Mouse (Mus musculus) kidney, embryonic 16.5 days (tissue): ENCODE measurements around the gene Fbll1. TPM values are rescaled to one million over a fixed set of nuclear protein-coding genes. Genes with fewer than 3 reads are reported as not detected.
A peak's percentile ranks its signal among the peaks of the same experiment; 100 is the strongest.
"Not testable (repeated sequence)": the region's sequence is repeated elsewhere in the genome, so short reads cannot be mapped to it uniquely, and the experiment has no call there.

Experiments
- ATAC-seq: fragments of 200-750 bp; cut with Nextera tagmentation; 2 replicates; pipeline ENCODE4 v1.8.0; 2017; ENCODE audit warnings: moderate TSS enrichment; ENCODE audit not compliant: low FRiP score, low TSS enrichment
- H3K27ac ChIP-seq: fragments of 300-500 bp; sonication (generic); 2 replicates; pipeline ENCODE4 v1.5.1; 2014; ENCODE audit warnings: low read length
- H3K27me3 ChIP-seq: fragments of 300-500 bp; sonication (generic); 2 replicates; pipeline ENCODE4 v1.6.1; 2014; ENCODE audit warnings: low read length, control low read depth, mixed read lengths; ENCODE audit not compliant: insufficient read depth
- H3K36me3 ChIP-seq: fragments of 300-500 bp; sonication (generic); 2 replicates; pipeline ENCODE4 v1.6.1; 2014; ENCODE audit warnings: low read length, control low read depth, mixed read lengths; ENCODE audit not compliant: insufficient read depth
- H3K4me1 ChIP-seq: fragments of 300-500 bp; sonication (generic); 2 replicates; pipeline ENCODE4 v1.6.1; 2014; ENCODE audit warnings: low read length, control low read depth, mixed read lengths; ENCODE audit not compliant: insufficient read depth
- H3K4me2 ChIP-seq: fragments of 300-500 bp; sonication (generic); replicated peaks from 2 replicates; pipeline ENCODE4 v1.6.1; 2014; ENCODE audit warnings: low read depth, low read length
- H3K4me3 ChIP-seq: fragments of 300-500 bp; sonication (generic); 2 replicates; pipeline ENCODE4 v1.5.1; 2014; ENCODE audit warnings: mild to moderate bottlenecking, low read length
- H3K9ac ChIP-seq: fragments of 300-500 bp; sonication (generic); replicated peaks from 2 replicates; pipeline ENCODE4 v1.6.1; 2014; ENCODE audit warnings: low read length
- H3K9me3 ChIP-seq: fragments of 300-500 bp; sonication (generic); 2 replicates; pipeline ENCODE4 v1.6.1; 2016; ENCODE audit warnings: low read length, control low read depth
- WGBS: fragments of 180-500 bp; shearing (Covaris S2); extraction: QIAGEN DNeasy Blood & Tissue Kit; methylation state at CpG from one replicate; pipeline ENCODE4 v1.1.7; 2014; 5-methylcytosine and 5-hydroxymethylcytosine counted together
- polyA plus RNA-seq: library from polyadenylated mRNA; unstranded; fragments of >200 nt; fragmentation: Nextera tagmentation; extraction: Ambion mirVana; gene quantifications from 2 replicates; pipeline ENCODE4 v1.2.1, GENCODE M21; 2015

Fbll1 gene
- polyA plus RNA-seq, result not detected in 2 replicates

DNA sequence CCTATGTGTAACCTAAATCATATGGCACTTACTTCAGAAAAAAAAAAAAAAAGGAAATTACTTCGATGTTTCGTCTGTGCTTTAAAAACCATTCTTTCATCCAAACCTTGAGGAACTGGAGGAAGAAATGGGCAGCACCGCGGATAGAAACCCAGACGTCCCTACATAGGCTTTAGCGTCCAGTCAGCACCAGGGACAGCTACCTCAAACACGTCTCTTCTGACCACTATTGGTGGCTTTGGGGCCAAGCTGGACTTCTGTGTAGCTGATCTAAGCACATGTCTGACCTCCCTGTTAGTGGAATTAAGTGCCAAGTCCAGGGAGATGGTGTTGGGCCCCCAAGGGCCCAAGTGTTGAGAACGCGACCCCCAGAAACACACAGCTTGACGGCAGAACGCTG is at the start of gene Fbll1:
TSS of gene Fbll1 (minus strand) at position 11 of the 400 bp plus-strand sequence.
- H3K27me3 ChIP-seq, result peaks cover 43% of the 10 kb centered on the region
- ATAC-seq, result no peak
- H3K9ac ChIP-seq, result no peak within 1 kb of the TSS
- peak within 1 kb of the TSS; percentile 36 for H3K4me3 ChIP-seq
- H3K9me3 ChIP-seq, result no peaks in the 10 kb centered on the region
- H3K36me3 ChIP-seq, result no peaks in the 10 kb centered on the region
- H3K4me1 ChIP-seq, result peaks cover 13% of the 10 kb centered on the region; the same call in 1 of the 2 replicates
- H3K4me2 ChIP-seq, result peak within 1 kb of the TSS; percentile 50
- H3K27ac ChIP-seq, result no peak within 1 kb of the TSS
- WGBS, result 15% methylated on average over 11 of the region's 11 CpGs

DNA sequence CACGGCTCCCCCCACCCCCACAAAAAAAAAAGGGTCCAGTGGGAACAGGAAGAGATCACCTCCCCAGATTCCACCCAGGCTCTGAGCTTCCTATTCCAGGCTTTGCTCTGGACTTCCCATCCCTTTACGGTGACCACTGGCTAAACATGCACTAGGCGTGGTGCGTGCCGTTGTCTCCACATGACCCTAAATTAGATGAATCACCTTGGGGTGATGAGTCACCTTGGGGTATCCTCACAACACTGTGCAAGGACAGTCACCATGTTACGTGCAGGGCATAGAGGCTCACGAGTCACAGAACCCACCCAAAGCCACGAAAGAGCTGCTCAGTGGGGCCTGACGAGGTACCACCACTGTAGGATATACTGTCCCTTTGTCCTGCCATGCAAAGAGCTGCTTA is 45.6 kb upstream of the Fbll1 start:
- no peaks in the 10 kb centered on the region for H3K27me3 ChIP-seq
- no peak overlapping the region for H3K9ac ChIP-seq
- H3K4me3 ChIP-seq, result no peak overlapping the region
- H3K36me3 ChIP-seq, result peaks cover 8% of the 10 kb centered on the region; the same call in 1 of the 2 replicates
- H3K4me2 ChIP-seq, result no peak overlapping the region
- H3K4me1 ChIP-seq, result no peaks in the 10 kb centered on the region
- WGBS, result 82% methylated on average over 9 of the region's 9 CpGs
- no peak overlapping the region for H3K27ac ChIP-seq
- H3K9me3 ChIP-seq, result no peaks in the 10 kb centered on the region
- ATAC-seq, result no peak

DNA sequence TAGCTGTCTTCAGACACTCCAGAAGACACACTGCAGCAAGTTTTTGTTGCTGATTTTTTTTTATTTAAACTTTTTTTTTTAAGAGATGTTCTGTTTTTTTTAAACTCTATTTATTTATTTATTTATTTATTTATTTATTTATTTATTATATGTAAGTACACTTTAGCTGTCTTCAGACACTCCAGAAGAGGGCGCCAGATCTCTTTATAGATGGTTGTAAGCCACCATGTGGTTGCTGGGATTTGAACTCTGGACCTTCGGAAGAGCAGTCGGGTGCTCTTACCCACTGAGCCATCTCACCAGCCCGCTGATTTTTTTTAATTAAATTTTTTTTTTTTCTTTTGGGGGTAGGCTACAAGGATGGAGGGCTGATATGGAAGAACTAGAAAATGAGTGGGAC is 43.9 kb upstream of the Fbll1 start:
- H3K27me3 ChIP-seq, H3K4me1 ChIP-seq, H3K4me3 ChIP-seq, H3K9me3 ChIP-seq, ATAC-seq, H3K27ac ChIP-seq, H3K9ac ChIP-seq, H3K36me3 ChIP-seq, H3K4me2 ChIP-seq: not testable (repeated sequence)
- 84% methylated on average over 4 of the region's 4 CpGs for WGBS

DNA sequence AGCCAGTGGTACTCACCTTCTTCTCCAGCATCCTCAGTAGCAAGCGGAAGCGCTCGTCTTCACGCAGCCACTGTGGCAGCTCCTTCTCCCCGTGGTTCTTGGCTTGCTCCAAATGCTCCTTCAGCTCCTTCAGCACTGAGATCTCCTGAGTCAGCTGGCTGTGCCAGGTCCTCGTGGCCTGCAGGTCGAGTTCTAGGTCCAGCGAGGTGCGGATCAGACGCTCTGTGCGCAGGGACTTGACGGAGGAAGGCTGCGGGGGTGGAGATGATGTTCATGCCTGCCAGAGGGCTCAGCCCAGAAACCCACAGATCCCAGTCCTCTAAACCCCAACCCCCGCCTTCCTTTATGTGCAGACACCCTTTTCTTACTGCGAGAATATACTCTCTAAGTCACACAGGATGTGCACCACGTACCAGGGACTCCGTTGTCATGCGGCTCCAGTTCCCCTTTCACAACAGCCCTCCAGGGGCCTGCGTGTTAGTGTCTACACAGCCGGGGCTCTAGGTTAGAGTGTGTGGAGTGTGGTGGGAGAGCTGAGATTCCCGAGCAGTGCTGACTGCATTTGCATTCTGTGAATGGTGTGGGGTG is 43.1 kb upstream of the Fbll1 start:
- Histone ChIP-seq H3K9ac (no peak overlapping the region), H3K4me2 (no peak overlapping the region), H3K4me3 (no peak overlapping the region), H3K4me1 (peaks cover 5% of the 10 kb centered on the region; the same call in 1 of the 2 replicates), H3K36me3 (peaks cover 8% of the 10 kb centered on the region; the same call in 1 of the 2 replicates), H3K27me3 (no peaks in the 10 kb centered on the region), H3K27ac (no peak overlapping the region), H3K9me3 (no peaks in the 10 kb centered on the region)
- ATAC-seq, result no peak
- 85% methylated on average over 21 of the region's 21 CpGs for WGBS

DNA sequence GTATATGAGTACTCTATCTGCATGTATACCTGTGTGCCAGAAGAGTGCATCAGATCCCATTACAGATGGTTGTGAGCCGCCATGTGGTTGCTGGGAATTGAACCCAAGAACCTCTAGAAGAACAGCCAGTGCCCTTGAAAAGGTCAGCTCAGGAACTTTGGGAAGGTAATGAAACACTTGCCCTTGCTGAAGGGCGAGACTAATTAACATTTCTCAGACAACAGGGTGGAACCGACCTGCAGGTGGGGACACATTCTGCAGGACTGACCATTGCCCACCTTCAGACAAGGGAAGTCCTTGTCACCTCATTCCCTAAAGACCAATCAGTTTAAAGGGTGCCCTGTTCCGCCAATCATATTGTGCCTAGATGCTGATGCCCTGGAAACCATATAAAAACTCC is 42.1 kb upstream of the Fbll1 start:
- H3K36me3 ChIP-seq, H3K4me2 ChIP-seq, H3K9ac ChIP-seq, ATAC-seq, H3K27me3 ChIP-seq, H3K27ac ChIP-seq, H3K9me3 ChIP-seq, H3K4me3 ChIP-seq, H3K4me1 ChIP-seq: not testable (repeated sequence)
- 91% methylated on average over 4 of the region's 4 CpGs for WGBS

DNA sequence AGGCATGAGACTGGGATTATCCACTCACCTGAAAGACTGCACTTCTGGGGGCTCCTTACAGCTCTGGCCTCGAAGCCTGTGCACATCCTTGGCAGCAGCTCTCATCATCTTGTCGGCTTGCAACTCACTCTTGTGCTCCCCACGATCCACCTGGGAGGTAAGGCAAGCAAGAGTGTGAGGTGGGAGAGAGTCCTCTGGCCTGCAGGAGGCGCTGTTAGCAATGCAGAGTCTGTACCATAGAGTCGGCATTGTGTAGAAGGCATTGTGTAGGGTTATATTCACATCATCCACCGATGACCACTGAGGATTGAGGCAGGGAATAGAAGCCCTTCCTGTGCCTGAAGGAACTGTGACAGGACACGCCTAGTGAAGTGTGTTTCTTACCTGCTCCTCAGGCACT is 41.6 kb upstream of the Fbll1 start:
- Histone ChIP-seq H3K27ac (no peak overlapping the region), H3K4me1 (peaks cover 5% of the 10 kb centered on the region; the same call in 1 of the 2 replicates), H3K9ac (no peak overlapping the region), H3K9me3 (no peaks in the 10 kb centered on the region), H3K36me3 (peaks cover 6% of the 10 kb centered on the region; the same call in 1 of the 2 replicates), H3K27me3 (no peaks in the 10 kb centered on the region), H3K4me2 (no peak overlapping the region), H3K4me3 (no peak overlapping the region)
- WGBS, result 83% methylated on average over 7 of the region's 7 CpGs
- no peak for ATAC-seq

DNA sequence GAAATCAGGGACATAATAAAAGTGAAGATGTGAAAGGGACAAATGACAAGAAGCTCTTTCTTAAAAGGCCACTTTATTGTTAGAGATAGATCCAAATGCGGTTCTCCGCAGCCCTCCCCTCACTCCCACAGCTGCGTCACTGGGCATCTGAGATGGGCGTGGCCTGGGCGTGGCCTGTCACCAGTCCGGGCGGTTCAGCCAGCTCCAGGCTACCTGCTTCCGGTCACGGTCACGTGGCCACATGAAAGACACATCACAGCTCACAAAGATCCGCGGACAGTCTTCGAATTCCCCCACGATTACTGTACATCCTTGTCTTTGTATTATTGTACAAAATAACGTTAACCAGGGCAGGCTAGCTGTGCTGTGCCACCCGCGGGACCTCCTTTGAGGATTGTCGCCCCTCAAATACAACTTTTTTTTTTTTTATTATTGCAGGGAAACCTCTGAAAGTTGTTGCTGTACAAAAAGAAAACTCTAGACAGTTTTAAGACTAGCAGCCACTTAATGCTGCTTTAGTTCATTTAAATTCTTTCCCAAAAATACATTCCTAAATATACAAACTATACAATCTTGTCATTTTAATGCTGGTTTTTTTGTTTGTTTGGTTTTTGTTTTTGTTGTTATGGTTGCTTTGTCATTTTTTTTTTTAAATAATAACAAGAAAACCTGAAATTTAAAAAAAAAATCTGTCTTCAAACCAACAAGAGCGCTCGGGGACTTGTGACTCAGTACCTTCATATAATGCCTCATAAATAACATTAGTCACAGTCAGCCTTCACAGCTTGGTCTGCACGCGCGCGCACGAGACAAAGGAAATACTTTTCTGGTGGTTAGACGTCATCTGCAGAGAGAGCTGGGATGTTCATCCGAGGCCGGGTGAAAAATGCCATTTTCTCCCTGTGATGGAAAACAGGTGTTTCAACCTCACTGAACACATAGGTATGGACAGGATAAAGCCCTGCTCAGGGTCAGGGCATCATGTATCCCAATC is 40.0 kb upstream of the Fbll1 start:
- H3K36me3 ChIP-seq, result peaks cover 5% of the 10 kb centered on the region; the same call in 1 of the 2 replicates
- 16% methylated on average over 28 of the region's 28 CpGs for WGBS
- H3K9me3 ChIP-seq, result no peaks in the 10 kb centered on the region
- H3K27me3 ChIP-seq, result no peaks in the 10 kb centered on the region
- H3K9ac ChIP-seq, result peak overlapping the region; percentile 68
- peaks cover 6% of the 10 kb centered on the region for H3K4me1 ChIP-seq
- H3K27ac ChIP-seq, result 0 out of 2 replicates have a peak overlapping the region, but pooled peaks have one; percentile 25
- peak overlapping the region; percentile 45 for H3K4me3 ChIP-seq
- ATAC-seq, result peak; percentile 88
- H3K4me2 ChIP-seq, result peak overlapping the region; percentile 66

DNA sequence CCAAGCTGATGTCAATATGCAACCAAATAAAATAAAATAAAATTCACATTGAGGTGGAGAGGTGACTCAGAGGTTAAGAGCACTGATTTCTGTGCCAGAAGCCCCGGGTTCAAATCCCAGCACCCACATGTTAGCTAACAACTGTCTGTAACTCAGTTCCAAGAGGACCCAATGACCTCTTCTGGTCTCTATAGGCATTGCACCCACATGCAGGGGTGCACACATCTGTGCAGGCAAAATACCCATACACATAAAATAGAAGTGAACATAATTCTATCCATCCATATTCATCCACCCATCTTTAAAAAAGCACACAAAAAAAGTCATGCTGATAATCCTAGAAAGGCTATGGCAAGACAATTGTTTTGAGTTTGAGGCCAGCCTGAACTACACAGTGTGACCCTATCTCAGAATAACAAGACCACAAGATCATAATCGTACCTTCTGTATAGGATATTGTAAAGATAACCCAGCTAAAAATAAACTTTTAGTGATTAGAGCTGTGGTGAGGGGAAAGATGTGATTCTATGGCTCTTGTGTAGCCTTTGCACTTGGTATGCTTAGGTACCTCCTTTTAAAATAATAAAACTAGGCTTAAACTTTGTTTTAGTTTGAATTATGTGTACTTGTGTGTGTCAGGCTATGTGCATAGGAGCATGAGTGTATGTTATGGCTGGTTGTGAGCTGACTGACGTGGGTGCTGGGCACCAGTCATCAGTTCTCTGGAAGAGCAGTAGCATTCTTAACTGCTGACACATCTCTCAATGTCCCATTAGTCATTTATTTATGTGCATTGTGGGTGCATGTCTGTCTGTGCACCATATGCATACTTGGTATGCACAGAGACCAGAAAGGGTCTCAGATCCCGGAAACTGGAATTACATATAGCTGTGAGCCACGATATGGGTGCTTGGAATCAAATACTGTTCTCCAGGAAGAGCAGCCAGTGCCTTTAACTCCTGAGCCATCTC is 38.8 kb upstream of the Fbll1 start:
- Histone ChIP-seq H3K9me3 (no peaks in the 10 kb centered on the region), H3K27me3 (no peaks in the 10 kb centered on the region), H3K9ac (no peak overlapping the region), H3K27ac (no peak overlapping the region), H3K36me3 (no peaks in the 10 kb centered on the region; the same call in 1 of the 2 replicates), H3K4me1 (peaks cover 15% of the 10 kb centered on the region), H3K4me2 (peak overlapping the region; percentile 66), H3K4me3 (peak overlapping the region; percentile 45; the same call in 1 of the 2 replicates)
- ATAC-seq, result no peak
- WGBS, result 82% methylated on average over 5 of the region's 5 CpGs
